Comparison of ENCODE assay signal across 8 mouse cellular contexts in genomic region chr15:82379871-82380713, GRCm38 (mm10). TPM values are rescaled to one million over a fixed set of nuclear protein-coding genes. Genes with fewer than 3 reads are reported as not detected.
DNase-seq lines count a peak whose midpoint lies in the region; ATAC-seq and TF ChIP-seq lines count a peak whose summit lies in the region.

Gene Cyp2d22 (minus strand): TSS chr15:82380260.

- no peak for TF ChIP-seq POLR2A in olfactory bulb, adult 2 months (IDR thresholded peaks at IDR 0.05; ENCODE audit: insufficient read depth, low read depth, low read length)

- peak within 1 kb of the TSS; percentile 80 for H3K4me2 ChIP-seq in embryonic facial prominence, embryonic 15.5 days (replicated peaks)
- peak within 1 kb of the TSS; percentile 84 for H3K4me2 ChIP-seq in heart, embryonic 16.5 days (ENCODE audit: low read depth, low read length)
- H3K4me2 ChIP-seq in lung, embryonic 15.5 days: peak within 1 kb of the TSS; percentile 72

- DNase-seq in adrenal gland, postnatal 10 days: peak; percentile 76
- peak; percentile 78 for DNase-seq in kidney, postnatal 14 days
- peak; percentile 83 for DNase-seq in yolk sac, embryonic 10.5 days (ENCODE audit: low spot score)

- ATAC-seq in embryonic facial prominence, embryonic 15.5 days (ENCODE audit: insufficient number of reproducible peaks, low FRiP score, low TSS enrichment, low read depth): peak; percentile 84
- peak; percentile 67 for ATAC-seq in heart, embryonic 16.5 days (replicated peaks; ENCODE audit: extremely low read depth, insufficient read depth, low FRiP score)
- peak; percentile 75 for ATAC-seq in lung, embryonic 15.5 days (ENCODE audit: borderline replicate concordance, extremely low read depth, low FRiP score, low TSS enrichment)

- H3K4me3 ChIP-seq in E14TG2a.4 (replicated peaks; ENCODE audit: low read length): peak within 1 kb of the TSS; percentile 70
- peak within 1 kb of the TSS; percentile 57 for H3K4me3 ChIP-seq in embryonic facial prominence, embryonic 15.5 days (replicated peaks)
- peak within 1 kb of the TSS; percentile 67 for H3K4me3 ChIP-seq in heart, embryonic 16.5 days (ENCODE audit: low read length)
- H3K4me3 ChIP-seq in lung, embryonic 15.5 days: peak within 1 kb of the TSS; percentile 45
- H3K4me3 ChIP-seq in olfactory bulb, adult 2 months (ENCODE audit: insufficient read depth, low read depth, low read length): peak within 1 kb of the TSS; percentile 52

- under 1% methylated on average over 19 of the region's 24 CpGs for WGBS in embryonic facial prominence, embryonic 15.5 days
- WGBS in heart, embryonic 16.5 days: 4% methylated on average over 17 of the region's 24 CpGs
- 2% methylated on average over 15 of the region's 24 CpGs for WGBS in lung, embryonic 15.5 days
- 16% methylated on average over 18 of the region's 24 CpGs for WGBS in olfactory bulb, adult 2 months

- peak within 1 kb of the TSS; percentile 89 for H3K27ac ChIP-seq in embryonic facial prominence, embryonic 15.5 days (replicated peaks)
- peak within 1 kb of the TSS; percentile 88 for H3K27ac ChIP-seq in heart, embryonic 16.5 days (ENCODE audit: low read length)
- peak within 1 kb of the TSS; percentile 72 for H3K27ac ChIP-seq in lung, embryonic 15.5 days
- H3K27ac ChIP-seq in olfactory bulb, adult 2 months (ENCODE audit: insufficient read depth, low read depth, low read length): peak within 1 kb of the TSS; percentile 89

- peaks cover 20% of the 10 kb centered on the region for H3K4me1 ChIP-seq in E14TG2a.4 (replicated peaks; ENCODE audit: low read depth, low read length)
- peaks cover 32% of the 10 kb centered on the region for H3K4me1 ChIP-seq in embryonic facial prominence, embryonic 15.5 days
- peaks cover 27% of the 10 kb centered on the region for H3K4me1 ChIP-seq in heart, embryonic 16.5 days (ENCODE audit: control insufficient read depth, insufficient read depth, low read length)
- H3K4me1 ChIP-seq in lung, embryonic 15.5 days: peaks cover 31% of the 10 kb centered on the region
- H3K4me1 ChIP-seq in olfactory bulb, adult 2 months (ENCODE audit: control insufficient read depth, insufficient read depth, low read length): peaks cover 20% of the 10 kb centered on the region

- no peak for TF ChIP-seq CTCF in E14TG2a.4 (conservative IDR thresholded peaks at IDR 0.05; ENCODE audit: low read length)
- no peak for TF ChIP-seq CTCF in olfactory bulb, adult 2 months (IDR thresholded peaks at IDR 0.05; ENCODE audit: insufficient read depth, low read depth, low read length)

- H3K9me3 ChIP-seq in E14TG2a.4 (ENCODE audit: low read length): peaks cover 18% of the 10 kb centered on the region
- no peaks in the 10 kb centered on the region for H3K9me3 ChIP-seq in embryonic facial prominence, embryonic 15.5 days (replicated peaks)
- 0 out of 2 replicates have a peak, but pooled peaks cover 1% of the 10 kb centered on the region for H3K9me3 ChIP-seq in heart, embryonic 16.5 days (replicated peaks; ENCODE audit: control insufficient read depth, low read length)
- no peaks in the 10 kb centered on the region for H3K9me3 ChIP-seq in lung, embryonic 15.5 days

- H3K36me3 ChIP-seq in E14TG2a.4 (ENCODE audit: insufficient read depth, low read length): no peaks in the 10 kb centered on the region
- H3K36me3 ChIP-seq in embryonic facial prominence, embryonic 15.5 days: no peaks in the 10 kb centered on the region
- H3K36me3 ChIP-seq in heart, embryonic 16.5 days (ENCODE audit: control insufficient read depth, insufficient read depth): no peaks in the 10 kb centered on the region
- no peaks in the 10 kb centered on the region for H3K36me3 ChIP-seq in lung, embryonic 15.5 days

- peaks cover 18% of the 10 kb centered on the region for H3K27me3 ChIP-seq in E14TG2a.4 (ENCODE audit: insufficient read depth, low read length)
- H3K27me3 ChIP-seq in embryonic facial prominence, embryonic 15.5 days: no peaks in the 10 kb centered on the region
- H3K27me3 ChIP-seq in heart, embryonic 16.5 days (ENCODE audit: control insufficient read depth, insufficient read depth, low read length): no peaks in the 10 kb centered on the region
- H3K27me3 ChIP-seq in lung, embryonic 15.5 days: no peaks in the 10 kb centered on the region

- H3K9ac ChIP-seq in embryonic facial prominence, embryonic 15.5 days: peak within 1 kb of the TSS; percentile 50
- peak within 1 kb of the TSS; percentile 79 for H3K9ac ChIP-seq in heart, embryonic 16.5 days (ENCODE audit: low read length)
- H3K9ac ChIP-seq in lung, embryonic 15.5 days: peak within 1 kb of the TSS; percentile 35

RNA-seq across cellular contexts. Expression of gene Cyp2d22, which starts in this region (rescaled TPM):
- 10 to 100 TPM; 32.2 to 35.4 TPM for total RNA-seq in adrenal gland, postnatal 10 days (2021)
- polyA plus RNA-seq in embryonic facial prominence, embryonic 15.5 days (2015; fragmentation: Nextera tagmentation; extraction: Ambion mirVana): 12.2 and 12.3 TPM in 2 replicates
- polyA plus RNA-seq in heart, embryonic 16.5 days (2015; fragmentation: Nextera tagmentation; extraction: Ambion mirVana): 13.6 and 15.7 TPM in 2 replicates
- 6.7 and 9.6 TPM in 2 replicates for polyA plus RNA-seq in lung, embryonic 15.5 days (2015; fragmentation: Nextera tagmentation; extraction: Ambion mirVana)
- not detected in 2 replicates for polyA plus RNA-seq in olfactory bulb, adult 2 months (2012; ENCODE audit: insufficient read depth, insufficient read length, low replicate concordance, missing spikeins)

Comparison
In these comparisons a context has a peak if more than half of its experiments do, and no peak if none do; other contexts are left out.
1. Peak in every context shown above with its lines: DNase-seq, ATAC-seq, H3K4me3 ChIP-seq and H3K27ac ChIP-seq.